Mouse (Mus musculus) mouse embryonic stem cell (cell line): ENCODE data around the gene Ube2i.
"Not testable (repeated sequence)": the region's sequence is repeated elsewhere in the genome, so short reads cannot be mapped to it uniquely, and the experiment has no call there.

Experiments
- in situ Hi-C, 2 experiments: fragments of 300-500 bp; cut with MboI; formaldehyde crosslinking; loops; 1 replicate in 1 of 2; 3 replicates in 1 of 2; pipeline ENCODE4 v1.14.3; 2019 to 2020; ENCODE audit warnings: low sequenced_read_pairs in 2 of 2, low pct_unique_long_range_greater_than_20kb in 1 of 2, mixed read lengths in 1 of 2; ENCODE audit not compliant: unreplicated experiment in 1 of 2

Gene Ube2i

DNA sequence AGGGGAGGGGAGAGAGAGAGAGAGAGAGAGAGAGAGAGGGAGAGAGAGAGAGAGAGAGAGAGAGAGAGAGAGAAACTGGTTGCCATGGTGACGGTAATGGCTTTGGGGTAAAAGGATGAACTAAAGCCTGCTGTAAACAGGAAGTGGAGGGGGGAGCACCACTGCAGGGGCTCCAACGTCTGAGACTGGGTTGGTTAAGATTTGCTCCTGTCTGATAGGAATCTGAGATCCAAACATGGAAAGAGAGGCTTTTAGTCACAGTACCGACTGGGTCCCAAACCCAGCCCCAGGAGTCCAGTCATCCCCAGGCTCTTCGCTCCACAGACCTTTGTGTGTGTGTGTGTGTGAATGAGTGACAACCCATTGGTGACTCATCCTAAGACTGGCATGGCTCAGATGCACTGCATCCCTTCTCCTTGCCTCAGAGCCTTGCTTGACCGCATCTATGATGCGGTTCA, 16.6 kb downstream of the Ube2i start:
- in situ Hi-C loops, result no loop called here

DNA sequence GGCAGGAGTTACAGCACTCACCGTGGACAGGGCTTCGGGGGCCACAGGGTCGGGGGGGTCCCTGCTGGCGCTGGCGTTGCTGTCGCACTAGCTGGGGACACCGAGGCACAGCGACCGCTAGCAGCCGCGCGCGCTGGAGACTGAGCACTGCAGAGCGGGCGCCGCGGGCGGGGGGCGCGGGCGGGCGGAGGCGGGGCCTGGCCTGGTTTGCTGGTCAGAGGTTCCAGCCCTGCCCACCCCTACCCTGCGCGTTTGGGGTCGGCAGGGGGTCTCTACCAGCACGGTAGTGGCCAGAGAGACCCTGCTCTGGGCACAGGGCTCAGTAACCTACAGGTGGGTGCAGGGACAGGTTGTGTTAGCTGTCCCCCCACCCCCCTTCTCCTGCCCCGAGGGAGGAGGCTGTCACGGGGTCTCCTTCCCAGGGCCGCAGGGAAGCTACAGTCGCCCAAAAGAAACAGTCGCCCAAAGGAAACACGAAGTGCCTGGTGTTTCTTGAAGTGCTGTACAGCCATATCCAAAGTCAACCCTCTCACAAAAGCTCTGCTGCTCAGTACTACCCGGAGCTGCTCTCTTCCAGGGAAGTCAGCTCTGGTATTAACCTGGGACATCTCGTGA, 18.2 kb downstream of the Ube2i start, which contains the start of gene Baiap3:
TSS of gene Baiap3 (minus strand) at position 225 of the 615 bp plus-strand sequence.
- in situ Hi-C loops, result no loop called here

DNA sequence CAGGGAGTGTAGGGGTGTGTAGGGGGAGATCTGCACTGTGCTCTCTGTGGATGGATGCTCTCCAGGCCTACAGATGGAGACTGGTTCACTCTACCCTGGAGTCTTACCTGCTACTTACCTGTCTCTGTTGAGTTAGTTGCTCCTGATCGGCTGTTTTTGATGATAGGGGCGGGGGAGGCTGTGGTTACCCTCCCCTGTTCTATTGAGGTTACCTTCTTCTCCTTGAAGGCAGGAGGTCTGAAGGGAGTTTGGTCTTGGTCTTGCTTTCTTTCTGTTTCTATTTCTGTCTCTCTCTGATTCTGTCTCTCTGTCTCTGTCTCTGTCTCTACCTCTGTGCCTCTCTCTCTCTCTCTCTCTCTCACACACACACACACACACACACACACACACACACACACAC, 19.3 kb downstream of the Ube2i start:
- in situ Hi-C loops, result no loop called here

DNA sequence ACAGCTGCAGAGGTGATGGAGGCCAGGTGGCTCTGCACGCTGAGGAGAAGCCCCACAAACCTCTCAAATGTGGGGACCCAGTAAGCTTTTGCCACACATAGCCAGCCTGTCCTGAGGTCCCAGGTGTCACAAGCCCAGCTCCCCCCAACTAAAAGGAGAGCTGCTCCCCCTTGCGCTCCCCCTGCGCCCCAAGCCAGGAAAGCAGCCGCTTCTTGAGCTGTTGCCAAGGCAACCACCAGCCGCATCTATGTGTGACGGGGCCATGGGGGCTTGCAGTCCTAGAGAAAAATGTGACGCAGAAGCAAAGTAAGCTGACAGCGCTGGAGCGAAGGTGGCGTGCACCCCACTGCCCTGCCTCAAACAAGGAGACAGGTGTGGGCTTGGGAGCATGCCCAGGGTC, 20.7 kb downstream of the Ube2i start:
- in situ Hi-C loops, result no loop called here

DNA sequence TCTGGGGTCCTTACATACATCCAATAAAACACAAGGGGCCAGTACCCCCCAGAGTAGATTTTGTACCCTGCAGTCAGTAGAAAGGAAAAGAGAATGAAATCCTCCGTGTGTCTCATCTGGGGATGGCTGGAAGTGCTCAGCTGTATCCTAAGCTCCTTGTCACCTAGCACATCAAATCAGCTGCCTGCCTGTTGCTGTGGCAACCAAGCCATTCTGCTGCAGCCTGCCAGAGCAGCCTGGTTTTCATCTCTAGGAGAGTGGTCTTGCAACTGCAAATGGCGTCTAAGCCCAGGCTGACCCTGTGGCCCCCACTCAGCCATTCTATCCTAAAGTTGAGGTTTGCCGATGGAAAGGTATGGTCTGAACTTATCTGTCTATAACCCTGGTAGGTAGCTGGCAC, 21.8 kb downstream of the Ube2i start:
- in situ Hi-C loops, result no loop called here

DNA sequence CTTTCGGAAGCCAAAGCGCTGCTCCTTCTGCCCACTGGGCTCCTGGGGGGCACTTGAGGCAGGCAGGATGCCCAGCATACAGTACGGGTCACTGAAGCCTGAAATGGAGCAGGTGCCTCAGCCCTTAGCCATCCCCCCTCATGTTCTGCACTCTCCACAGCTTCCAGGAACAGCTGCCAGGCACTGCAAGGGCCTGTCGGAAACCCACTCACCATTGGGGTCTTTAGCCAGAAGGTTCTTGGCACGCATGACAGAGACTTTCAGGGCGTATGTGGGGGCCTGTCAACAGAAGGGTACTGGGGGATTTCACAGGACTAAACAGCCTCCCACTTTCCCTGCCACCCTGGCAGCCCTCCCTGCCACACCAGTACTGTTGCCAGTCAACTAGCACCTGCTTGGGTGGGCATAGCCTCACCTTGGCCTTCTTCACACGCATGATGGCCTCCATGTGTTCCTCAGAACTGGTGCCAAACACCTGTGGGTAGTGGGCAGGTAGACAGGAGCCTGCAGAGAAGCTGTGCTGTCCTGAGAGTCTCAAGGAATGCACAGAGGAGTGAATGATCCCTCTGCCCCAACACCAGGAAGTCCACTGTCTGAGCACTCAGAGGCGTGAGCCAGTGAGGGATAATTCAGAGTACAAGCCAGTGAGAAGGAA, 24.1 kb downstream of the Ube2i start:
- in situ Hi-C loops, result no loop called here

DNA sequence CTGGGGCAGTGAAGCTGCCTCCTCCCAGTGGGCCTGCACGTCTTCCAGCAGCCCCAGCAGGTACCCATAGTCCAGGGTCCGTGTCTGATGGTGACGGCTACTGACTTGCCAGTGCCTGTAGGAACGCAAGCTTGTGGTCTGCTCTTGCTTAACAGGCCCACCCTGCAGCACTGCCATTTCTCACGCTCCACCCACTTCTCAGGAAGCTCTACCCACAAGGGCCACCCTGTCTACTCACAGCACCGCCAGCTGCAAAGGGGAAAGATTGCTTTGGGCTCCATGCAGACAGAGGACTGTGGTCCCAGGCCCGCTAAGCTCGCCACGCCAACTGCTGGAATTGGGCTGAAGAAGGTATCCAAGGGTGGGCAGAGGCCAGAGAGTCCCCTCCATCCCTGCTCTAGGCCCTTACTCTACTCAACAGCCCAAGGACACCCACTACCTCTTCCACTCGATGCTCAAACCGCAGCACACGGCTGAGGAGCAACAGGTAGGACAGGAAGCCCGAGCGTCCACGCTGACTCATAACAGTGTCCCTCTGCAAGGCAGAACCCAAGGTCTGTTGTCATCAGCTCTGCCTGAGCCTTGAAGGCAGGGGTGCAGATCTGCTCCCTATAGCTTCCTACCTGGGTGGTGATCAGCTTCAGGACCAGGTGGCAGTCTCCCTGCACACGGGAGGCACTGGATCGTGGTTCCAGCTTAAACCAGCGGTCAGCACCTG, 26.2 kb downstream of the Ube2i start:
- in situ Hi-C loops, result no loop called here

DNA sequence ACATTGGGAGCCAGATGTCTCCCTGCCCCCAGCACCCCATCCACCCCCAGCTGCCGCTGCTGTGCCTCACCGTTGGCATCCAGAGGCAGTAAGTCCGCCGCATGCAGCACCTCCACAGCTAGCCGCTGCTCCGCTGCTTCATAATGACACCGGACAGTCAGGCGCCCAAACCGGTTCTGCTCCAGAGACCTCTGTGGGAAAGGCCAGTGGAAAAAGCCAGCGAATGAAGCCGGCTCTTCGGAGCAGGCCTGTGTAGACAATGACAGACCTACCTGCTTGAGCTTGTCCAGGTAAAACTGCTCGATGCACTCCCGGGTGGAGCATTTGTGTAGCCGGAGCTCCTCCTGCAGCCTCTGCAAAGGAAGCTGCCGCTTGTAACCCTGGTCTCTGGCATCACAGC, 30.2 kb downstream of the Ube2i start:
- in situ Hi-C loops, result no loop called here

DNA sequence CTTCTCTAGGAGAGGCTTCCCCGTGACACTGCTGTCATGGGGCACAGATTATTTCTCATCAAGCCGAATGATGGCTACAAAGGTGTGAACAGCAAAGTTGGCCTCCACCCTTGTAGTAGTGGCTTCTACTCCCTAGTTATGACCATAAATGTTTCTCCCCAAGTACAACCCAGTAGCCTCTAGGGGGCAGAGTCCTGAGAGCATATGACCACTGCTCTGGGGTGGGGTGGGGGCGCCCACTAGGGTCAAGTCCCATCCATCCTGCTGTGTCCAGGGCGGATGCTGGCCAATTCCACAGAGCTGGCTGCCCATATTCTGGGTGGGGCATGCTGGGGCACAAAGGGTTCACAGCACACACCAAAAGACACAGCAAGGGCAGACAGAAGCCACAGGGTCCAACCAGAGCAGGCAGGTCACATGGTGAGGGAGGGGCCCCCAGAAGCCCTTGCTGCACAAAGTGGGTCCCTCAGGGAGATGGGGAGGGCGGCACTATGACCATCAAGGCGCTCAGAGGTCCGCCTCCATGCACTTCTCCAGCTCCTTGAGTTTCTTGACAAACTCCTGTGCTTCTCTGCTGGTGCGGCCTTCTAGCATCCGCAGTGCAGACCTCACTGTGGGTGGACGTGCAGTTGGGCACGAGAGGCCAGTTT, 31.2 kb downstream of the Ube2i start:
- in situ Hi-C loops, result no loop called here

DNA sequence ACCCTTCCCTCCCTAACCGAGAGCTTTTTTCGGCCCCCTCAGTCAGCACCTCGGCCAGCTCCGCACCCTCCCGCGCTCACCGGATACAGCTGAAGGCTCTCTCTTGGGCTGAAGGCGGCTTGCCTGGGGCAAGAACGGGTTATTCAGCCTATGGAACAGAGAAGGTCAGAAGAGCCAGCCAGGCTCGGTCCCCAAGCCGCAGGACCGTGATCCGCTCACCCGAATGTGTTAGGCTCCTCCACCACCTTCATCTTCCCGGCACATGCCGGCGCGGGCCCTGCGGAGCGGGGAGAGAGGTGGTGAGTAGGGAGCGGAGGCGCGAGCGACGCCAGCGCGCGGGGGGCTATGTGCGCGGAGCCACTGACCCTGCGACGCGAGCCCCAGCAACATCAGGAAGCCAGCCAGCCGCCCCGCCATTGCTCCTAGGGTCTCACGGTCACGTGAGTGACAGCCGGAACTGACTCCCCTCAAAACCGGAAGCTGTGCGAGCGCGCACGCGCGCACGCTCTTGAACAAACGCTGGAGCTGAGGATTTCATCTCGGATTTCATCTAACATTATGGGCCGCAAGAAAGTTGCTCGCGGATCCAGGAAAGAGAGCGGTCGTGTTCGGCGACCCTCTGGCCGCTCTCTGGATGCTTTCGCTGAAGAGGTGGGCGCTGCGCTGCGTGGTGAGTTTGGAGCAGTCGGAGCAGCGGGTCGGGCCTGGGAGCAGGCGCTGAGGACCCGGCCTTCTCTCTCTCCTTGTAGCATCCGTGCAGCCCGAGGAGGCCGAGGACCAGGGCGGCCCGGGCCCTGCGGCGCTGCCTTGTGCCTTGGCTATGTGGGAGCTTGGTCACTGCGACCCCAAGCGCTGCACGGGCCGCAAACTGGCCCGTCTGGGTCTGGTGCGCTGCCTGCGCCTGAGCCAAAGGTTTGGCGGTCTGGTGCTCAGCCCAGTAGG, 34.5 kb downstream of the Ube2i start, which contains the start of the genes Gnptg and Tsr3:
TSS of gene Gnptg (minus strand) at position 430 of the 942 bp plus-strand sequence.
TSS of gene Tsr3 (plus strand) at position 476 of the 942 bp plus-strand sequence.
- in situ Hi-C loops, result no loop called here

DNA sequence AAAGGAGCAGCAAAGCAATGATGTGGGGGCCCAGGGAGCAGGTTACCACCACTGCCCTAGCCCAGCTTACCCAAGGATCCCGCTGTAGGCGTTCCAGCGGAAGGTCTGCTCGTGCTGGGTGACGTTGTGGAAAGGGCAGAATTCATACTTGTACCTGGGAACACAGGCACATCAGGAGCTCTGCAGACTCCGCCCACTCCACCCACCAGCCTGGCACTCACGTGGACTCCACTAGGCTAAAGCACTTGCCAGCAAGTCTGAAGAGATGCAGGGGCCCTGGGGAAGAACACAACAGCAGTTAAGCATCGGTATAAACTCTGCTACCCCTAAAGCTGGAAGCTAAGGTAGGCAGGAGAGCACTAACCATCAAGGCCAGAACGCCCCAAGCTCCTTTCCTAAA, 38.8 kb downstream of the Ube2i start:
- in situ Hi-C loops, result no loop called here

DNA sequence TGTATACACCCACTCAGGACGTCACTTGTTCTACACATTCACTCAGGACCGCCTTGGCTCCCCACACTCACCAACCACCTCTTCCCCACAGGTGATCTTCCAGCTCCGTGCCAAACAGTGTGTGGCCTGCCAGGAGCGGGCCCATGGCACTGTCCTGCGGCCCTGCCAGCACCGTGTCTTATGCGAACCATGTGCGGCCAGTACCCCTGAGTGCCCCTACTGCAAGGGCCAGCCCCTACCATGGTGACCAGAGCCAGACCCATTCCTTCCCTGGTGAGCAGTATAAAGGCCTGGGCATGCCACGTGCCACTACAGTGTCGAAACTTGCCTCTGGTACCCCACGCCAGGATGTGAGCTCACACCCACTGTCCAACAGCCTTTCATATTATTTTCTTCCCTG, 42.8 kb downstream of the Ube2i start:
- in situ Hi-C loops, result not testable (repeated sequence)

DNA sequence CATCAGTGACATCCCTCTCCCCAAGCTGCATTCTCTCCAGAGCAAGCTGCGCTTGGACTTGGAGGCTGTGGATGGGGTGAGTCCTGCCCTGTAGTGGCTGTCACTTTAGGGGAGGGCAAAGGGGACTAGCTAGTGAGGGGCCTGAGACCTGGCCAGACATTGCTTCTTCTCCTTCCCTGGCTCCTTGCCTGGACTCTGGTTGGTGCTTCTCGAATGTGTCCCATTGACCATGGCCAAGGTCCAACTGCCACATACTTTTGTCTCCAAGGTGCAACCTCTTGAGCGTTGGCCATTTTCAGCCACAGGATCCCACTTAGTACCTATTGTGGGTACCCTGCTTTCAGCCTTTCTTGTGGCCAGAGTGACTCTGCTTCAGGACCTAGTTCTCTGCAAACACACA, 43.7 kb downstream of the Ube2i start:
- in situ Hi-C loops, result no loop called here

DNA sequence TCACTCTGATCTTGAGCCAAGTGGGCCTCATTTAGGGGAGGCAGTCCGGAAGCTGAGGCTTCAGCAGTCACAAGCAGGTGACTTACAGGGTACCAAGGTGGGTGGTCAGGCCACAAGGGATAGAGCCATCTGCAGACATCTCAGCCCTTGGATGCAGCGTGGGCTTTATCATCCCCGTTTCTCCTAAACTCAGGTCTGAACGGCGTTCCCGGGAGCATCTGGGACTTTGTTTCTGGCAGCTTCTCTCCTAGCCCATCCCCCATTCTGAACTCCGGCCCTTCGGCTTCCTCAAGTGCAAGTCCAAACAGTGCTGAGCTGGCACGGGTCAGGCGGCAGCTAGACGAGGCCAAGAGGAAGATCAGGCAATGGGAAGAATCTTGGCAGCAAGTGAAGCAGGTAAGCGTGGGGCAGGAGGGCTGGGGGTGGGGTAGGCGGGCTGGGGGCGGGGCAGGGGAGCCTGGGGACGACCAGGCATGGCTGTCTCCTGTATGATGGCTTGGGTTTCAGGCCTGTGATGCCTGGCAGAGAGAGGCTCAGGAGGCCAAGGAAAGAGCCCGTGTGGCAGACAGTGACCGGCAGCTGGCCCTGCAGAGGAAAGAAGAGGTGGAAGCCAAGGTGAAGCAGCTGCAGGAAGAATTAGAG, 44.3 kb downstream of the Ube2i start:
- in situ Hi-C loops, result not testable (repeated sequence)

DNA sequence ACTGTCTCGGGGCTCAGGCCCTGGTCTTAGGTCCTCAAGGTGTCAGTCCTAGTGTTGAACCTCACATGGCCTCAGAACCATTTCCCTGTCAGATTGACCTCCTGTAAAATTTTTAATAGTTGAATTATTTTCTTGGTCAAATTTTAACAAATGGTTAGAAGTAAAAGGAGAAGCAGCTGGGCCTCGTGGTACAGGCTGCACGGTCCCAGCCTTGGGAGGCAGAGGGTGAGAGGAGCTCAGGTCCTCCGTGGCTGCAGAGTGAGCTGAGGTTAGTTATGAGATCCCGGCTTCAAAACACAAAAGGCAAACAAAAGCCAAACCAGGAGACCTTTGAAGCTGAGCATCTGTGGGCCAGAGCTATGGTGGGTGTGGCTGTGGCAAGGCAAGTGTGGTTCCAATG, 46.4 kb downstream of the Ube2i start:
- in situ Hi-C loops, result no loop called here

DNA sequence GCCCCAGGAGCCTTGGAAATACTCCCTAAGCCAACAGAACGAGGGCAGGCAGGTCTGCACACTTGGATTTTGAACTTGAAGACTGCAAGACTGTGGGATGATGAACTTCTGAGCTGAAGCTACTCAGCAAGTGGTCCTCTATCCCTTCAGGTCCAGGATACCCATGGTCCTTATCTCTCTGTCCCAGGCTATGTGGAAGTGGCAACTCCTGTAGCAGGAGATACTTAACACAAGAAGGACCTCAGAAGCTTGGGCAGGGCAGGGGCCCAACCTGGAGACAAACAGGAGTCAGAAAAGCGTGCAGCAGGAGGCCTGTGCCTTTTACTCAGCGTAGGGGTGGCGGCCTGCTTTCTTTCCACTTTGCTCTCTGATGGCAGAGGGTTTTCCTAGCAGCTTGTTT, 48.8 kb downstream of the Ube2i start:
- in situ Hi-C loops, result no loop called here

DNA sequence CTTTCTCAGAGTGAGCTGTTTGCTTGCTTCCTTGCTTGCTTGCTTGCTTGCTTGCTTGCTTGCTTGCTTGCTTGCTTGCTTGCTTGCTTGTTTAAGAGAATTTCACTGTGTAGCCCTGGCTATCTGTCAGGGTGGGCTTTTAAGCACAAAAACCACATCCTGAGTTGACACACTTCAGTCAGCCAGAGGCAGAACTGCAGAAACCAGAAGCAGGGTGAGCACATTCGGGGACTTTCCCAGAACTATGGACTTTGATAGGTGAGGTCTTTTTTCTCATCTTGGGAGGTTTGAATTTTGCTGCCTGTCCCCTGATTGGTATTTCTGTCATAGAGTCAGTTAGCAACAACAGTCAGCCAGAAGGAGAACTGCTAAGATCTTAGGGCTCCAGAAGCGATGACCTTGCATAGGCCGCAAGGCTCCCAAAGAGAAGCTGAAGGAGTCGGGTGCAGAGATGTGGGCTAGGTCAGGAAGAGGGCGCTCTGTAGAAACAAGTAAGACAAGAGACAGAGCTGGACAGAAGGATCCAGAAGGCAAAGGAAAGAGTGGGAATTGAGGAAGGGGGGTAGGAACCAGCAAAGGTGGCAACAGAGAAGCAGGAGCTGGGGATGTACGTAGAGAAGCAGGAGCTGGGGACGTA, 49.7 kb downstream of the Ube2i start:
- in situ Hi-C loops, result no loop called here
